Mouse (Mus musculus) mesoderm, embryonic 11.5 days (tissue): ENCODE measurements around the gene Tspan14.
A peak's percentile ranks its signal among the peaks of the same experiment; 100 is the strongest.

Experiments
- DNase-seq: peaks from one replicate; pipeline ENCODE4 v3.0.0-alpha.2; 2012; ENCODE audit warnings: low read depth, low spot score

Gene Tspan14

DNA sequence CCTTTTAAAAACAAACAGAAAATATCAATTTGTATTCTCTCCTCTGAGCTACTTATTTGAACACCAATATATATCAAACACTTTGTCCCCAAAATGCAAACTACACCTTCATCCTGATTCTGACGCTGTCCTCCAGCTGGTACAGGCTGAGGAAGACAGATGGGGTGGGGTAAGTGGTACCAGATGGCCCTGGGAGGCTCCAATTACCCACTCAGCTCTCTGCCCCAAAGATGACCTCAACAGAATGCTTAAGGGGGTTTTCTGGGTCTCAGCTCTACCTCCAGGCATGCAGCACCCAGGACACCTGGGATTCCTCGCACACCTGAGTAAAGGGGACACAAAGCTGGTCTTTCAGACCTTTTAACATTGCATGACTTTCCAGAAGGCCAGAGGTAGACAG is 13.9 kb downstream of the Tspan14 start:
- peak; percentile 73 for DNase-seq

DNA sequence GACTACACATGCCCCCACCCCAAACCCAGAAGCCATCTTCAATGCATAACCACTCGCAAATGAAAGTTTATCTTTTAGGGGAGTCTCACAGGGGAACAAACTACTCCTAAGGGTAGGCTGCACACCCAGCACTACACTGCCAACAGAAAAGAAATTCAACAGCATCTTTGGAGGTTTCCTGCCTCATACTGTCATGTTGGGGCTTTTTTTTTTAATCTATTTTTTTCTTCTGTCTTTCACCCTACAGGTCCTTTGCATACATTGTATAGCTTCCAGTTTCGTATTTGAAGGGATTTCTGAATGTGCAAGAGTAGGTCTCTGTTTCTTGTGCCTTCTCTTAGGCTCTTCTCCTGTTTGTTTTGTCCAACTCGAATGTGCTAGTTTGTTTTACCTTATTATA is 14.3 kb downstream of the Tspan14 start:
- DNase-seq = no peak

DNA sequence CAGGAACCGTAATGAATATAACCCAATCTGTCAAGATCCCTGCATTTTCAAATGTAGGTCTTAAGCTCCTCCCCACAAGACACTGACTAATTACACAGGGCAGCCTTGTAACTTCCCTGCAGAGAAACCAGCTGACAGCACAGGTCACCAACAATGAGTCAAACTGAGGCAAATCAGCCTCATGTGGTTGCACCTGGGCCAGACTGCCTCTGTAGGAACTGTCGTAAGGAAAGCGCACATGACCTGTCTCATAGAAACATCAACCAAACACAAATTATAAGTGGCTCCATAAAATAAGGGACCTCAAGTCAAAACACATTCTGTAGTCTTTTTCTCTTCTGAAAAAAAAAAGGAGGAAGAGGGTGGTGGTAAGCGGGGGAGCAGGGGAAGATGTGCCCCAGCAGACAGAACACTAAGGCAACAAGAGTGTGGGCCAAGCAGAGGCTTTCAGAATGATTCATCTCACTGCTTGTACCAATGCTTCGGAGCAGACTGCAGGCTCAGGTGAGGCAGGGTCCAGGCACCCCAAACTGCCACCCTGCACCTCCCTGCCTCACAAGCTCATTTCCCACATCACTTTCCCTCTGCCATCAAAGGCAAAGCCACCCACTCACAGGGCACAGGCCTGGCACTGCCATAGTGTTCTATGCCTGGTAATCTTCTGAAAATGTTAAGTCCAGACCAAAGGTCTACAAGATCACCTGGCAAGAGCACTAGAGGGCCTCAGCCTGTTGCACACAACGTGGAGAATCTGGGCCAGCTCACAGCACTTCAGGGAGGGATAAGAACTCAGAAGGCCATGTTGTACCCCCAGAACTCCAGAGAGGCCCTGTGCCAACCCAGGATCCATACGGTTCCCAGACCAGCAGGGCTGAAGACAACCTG is 16.6 kb downstream of the Tspan14 start:
- no peak for DNase-seq

DNA sequence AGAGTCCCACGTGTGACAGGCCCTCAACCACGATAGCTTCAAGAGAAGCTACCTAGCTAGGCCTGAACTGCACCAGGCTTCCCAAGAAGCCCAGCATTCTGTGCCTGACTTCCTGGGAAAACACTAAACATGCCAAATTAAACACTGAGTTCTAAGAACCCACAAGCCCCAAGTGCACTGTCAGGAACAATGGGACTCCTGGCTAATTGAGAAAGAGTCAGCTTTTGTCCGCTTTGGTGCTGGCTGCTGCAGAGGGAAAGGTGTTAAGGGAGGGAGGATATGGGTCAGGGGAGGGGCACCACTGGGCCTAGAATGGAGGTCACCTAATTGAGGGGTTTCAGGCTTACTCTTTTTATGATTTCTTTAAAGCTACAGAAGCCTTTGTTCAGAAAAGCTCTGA is 17.6 kb downstream of the Tspan14 start:
- no peak for DNase-seq

DNA sequence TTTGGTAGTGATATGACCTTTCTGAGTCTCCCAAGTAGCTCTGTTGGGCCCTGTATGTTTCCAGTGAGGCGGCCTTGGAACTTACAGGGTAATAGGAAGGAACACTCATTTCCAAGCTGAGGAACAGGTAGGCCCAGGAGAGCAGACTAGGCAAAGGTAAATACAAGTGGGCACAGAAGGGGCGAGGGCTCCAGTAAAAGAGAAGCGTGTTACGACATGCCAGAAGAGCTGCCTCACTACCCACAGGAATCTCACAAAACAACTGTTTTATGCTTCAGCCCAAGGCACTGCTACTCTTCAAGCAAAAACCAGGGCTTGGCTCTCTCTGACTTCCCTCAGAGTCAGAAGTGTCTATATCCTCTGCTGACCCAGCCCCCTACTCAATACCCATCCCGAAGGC is 18.1 kb downstream of the Tspan14 start:
- DNase-seq = no peak

DNA sequence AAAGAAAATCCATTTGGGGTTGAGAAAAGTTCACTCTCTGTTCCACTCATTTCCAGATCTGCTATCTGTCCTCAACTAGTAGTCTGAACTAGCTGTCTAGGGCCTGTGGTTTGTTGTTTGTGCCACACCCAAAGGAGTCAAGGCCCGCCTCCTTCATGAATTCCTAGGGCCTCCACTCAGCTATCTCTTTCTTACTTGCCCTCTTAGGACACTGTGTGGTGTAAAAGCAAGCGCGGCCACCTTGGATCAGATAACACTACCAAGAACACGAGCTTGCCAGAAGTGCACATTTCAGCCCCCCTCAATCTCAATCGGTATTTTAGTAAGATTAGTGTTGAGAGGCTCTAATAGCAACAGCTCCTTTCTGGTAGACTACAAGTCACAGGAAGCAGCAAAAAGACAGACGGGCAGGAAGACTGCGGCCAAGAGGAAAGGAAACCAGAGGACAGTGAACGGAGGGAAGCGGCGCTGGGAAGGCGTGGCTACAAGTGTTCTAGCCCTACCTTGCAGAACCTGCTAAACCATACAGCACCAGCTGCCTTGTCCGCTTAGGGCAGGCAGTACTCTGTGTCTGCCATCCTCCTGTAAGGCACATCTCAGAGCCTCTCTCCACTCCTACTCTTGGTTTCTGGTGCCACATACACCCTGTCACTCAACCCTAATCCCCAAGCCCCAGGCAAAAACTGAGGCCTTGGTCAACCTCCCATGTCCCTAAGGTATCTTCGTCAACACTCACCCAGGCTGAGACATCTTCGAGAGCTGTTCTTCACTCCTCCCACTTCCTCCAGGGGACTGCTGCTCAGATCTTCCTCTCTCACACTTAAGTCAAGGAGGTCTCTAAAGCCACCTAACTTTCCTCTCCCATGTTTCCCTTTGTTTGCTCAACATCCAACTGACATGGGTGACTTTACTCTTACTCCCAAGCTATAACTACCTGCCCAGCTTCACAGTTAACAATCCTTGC is 18.9 kb downstream of the Tspan14 start:
- DNase-seq = no peak

DNA sequence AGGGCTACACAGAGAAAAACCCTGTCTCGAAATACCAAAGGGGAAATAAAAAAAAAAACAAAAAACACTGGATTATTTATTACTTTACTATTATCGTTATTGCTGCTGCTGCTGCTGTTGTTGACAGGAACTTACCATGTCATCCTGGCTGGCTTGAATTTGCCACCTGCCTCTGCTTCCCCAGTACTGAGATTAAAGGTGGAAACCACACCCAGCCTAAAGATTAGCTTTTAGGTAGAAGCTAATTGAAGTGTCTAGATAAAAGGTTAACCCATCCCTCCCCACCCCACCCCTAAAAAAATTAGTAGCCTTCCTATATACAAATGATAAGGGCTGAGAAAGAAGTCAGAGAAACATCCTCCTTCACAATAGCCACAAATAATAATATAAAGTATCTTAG is 22.8 kb downstream of the Tspan14 start:
- no peak for DNase-seq

DNA sequence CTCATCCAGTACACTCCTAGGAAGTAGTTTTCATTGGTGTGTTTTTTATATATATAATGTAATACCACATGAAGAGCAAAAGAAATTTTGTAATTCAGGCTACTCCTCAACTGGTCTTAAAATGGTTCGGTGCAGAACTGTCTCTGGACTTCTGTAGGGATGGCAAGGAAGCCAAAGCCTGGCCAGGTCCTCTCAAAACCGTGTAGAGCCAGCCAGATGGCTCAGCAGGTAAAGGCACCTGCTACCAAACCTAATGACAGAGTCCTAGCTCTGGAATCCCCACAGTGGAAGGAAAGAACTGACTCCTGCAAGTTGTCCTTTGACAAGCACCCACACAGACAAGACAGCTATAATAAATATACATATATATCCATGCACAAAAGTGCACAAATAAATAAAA is 24.2 kb downstream of the Tspan14 start:
- no peak for DNase-seq

DNA sequence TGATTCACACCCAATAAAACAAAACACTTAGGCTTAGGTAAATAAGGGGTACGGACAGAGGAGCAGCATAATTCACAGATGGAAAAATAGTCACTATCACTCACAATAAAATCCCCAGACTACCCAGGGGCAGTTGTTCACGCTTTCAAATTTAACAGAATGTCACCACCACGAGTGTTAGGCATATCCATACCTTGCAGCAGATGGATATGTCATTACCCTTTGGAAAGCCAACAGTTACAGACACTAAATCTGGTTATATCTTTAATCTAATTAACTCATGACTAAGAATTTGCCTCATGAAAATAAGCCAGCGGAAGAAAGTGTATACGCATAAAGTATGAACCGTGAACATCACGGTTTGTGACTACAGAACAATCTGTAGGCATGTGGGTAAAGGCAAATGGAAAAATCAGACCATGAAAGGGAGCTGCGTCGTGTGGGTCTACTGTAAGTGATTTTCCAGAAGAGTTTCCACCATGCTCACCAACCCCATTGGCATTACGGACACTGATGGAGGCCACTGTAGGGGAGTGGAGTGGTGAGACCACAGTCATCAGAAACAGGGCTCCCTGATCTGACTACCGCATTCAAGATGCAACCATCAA is 28.1 kb downstream of the Tspan14 start:
- no peak for DNase-seq

DNA sequence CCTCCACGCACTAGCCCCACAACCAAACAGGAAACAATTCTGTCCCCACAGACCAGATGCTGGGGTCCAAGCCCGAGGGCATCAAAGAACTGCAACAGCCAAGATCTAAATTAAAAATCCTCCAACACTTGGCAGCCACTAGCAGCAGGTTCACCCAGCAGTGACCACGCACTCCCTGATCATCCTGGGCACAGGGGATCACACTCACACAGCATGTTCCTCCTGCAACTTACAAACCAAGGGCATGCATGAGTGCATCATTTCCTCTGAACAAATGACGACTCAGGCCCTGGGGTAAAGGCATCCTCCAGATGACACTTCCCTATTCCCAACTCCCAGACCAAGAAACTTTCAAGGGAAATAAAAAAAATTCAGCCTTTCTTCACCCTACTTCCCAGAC is 29.6 kb downstream of the Tspan14 start:
- DNase-seq = no peak

DNA sequence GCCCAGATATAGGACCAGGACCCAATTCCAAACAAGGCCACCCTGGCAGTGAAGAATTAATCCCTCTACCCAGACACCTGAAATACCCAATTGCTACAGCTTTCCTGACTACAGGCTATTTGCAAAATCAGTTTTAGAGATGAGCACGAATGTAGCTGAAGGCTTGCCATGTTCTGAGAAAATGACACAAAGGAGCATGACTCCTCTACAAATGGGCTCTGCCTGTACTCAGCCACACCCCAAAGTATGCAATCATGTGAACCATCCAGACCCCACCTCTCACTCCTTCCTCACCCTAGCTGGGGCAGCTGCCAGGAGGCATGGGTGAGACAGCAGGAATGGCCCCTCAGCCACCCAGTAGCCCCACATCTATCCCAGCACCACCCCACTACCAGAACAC is 31.1 kb downstream of the Tspan14 start:
- DNase-seq = no peak

DNA sequence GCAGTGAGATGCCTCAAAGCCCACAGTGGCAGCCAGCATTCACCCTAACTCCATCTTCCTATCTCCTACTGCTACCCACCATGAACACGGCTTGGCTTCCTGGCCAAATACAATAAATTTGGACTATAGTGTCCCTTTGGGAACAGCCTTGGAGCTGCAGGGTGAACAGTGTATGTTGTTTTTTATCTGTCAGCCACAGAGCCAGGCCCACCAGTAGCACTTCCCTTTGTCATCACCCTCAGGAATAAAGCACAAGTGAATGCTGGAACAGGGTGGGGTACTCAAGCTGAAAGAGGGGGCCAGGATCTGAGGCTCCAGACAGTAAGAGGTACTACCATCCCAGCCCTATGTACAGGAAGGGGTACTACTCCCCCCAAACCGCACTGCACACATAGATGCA is 31.6 kb downstream of the Tspan14 start:
- DNase-seq = no peak

DNA sequence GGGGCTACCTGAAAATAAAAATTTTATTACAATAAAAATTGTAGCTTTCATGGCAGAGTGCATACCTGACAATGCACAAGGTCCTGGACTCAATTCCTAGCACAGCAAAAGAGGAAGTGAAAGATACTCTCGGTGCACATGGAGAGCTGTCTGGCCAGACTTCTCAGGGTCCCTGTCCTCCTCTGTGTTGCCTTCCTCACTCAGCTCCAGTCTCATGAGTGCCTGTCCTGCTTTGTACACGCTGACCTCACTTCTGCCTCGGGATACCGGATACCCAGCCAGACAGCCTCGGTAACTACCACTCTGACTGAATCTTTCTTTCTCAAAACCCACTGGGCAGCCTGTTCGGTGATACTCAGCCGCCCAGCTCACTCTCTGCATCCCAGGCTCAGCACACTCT is 33.3 kb downstream of the Tspan14 start:
- DNase-seq = no peak

DNA sequence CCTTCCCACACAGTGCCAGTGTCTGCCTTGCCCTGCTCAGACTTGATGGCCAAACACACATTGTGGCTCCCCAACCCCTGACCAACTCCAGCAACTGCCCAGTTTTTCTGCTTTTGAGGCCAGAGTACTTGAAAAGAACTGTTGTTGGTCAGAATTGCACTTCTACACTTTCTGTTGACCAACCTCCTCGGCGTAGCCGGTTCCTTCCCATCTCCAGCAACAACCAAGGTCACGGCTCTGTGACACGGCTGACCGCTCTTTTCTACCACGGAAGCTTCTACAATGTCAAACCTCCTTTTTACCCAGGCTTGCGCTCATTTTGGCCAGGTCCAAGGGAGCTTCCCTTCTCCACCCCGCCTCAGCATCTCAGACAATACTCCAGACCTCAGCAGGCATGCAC is 34.4 kb downstream of the Tspan14 start:
- DNase-seq = no peak

DNA sequence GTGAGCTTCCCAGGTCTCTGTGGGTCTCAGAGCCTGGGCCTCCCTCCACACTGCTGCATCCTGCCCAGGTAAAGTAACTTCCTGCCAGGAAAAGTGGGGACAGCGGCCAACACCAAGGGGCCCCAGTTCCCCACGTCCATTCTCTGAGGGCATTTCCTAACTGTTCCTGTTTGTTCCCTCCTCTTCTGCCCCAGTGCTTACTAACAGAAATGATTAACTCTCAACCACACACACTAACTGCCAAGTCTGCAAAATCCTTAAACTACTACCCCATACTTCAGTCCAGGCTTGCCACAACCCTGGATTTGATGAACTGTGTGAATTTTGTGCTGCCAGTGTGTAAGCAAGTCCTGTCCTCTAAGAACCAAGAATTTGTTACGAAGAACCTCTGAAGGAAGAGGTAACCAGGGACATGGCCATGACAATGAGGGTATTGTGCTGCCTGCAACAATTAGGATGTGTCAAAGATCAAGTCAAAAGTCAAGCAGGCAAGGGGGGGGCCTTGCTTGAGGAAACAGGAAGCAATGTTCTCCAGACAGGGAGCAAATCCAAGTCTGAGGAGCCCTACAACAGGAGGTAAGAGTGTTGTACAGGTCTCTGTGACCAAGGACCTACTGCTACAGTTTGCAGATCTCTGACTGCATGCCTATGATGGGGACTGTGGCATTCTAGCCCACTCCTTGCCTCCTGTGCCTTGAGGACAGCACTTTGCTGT is 35.3 kb downstream of the Tspan14 start:
- DNase-seq = no peak

DNA sequence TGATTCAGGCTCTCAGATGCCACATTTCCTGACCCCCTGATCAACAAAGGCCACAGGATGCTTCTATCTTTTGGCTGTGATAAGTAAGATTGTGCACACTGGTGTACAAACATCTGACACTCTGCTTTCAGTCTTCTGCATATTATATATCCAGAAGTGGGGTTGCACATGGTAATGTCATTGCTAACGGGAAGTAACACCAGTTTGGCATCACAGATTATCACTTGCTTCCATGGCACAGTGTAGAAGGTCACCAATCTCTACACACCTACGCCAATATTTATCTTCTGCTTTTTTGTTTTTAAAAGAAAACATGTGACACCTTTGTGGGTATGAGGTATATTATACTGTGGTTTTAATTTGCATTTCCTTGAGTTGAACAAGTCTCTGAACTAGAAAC is 36.7 kb downstream of the Tspan14 start:
- DNase-seq = no peak

DNA sequence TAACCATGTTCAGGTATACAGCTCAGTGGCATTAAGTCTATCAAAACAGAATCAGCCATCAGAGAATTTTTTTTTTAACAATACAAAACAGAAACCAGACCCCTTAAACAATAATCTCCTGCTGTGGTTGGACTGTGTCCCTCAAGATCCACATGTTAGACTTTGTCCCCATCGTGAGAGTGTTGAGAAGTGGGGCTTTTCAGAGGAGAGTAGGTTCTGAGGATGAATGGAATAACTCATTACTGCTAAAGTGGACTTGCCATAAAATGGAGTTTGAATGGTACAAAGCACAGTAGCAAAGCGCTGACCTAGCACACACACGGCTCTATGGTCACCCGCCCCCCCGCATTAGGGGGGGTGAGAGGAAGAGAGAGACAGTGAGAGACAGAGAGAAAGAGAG is 37.7 kb downstream of the Tspan14 start:
- no peak for DNase-seq

DNA sequence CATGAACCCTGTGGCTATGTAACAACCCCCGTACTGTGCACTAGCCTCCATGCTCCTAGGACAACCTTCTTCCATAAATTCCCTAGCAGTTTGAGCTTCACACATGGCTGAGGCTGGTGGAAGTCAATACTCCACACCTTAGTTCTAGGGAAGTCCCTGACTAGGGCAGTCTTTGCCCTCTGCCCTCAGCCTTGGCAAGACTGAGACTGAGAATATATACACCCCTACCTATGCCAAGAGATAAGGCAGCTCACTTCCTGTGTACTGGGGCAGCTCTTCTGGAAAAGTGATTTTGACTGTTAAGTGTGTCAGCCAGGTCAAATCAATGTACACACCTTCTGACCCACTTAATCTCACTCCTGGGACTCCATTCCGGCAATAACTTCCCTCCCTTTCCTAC is 39.6 kb downstream of the Tspan14 start:
- no peak for DNase-seq

DNA sequence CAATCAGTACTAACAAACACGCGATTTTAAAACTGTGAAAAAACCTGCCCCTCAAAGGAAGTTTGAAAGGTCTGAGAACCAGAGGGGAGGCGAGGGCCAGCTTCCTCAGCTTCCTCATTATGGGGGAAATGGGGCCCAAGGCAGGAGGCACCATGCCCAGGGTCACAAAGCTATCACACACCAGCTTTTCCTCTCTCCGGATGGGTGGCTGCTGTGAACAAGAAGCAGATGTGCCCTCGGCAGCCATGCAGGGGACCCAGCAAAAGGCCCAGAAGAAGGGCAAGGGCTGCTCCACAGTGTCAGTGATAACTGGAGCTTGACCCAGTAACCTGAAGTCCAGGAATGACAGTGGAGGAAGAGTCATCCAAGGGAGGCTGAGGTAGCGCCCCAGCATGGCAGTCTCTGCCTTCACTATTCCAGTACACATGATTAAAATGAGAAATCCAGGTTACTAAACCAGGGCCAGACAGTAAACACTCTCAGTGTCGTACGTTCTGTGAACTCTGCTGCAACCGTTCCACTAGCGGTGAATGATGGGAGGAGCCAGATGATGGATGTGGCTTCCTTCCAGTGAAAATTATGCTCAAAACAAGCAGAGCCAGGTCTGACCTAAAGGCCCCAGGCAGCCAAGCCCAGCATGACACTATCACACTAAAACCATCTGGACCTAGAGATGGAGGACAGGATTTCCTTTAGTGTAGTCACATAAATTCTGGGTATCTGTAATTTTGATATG is 42.1 kb downstream of the Tspan14 start:
- DNase-seq = peak; percentile 56

DNA sequence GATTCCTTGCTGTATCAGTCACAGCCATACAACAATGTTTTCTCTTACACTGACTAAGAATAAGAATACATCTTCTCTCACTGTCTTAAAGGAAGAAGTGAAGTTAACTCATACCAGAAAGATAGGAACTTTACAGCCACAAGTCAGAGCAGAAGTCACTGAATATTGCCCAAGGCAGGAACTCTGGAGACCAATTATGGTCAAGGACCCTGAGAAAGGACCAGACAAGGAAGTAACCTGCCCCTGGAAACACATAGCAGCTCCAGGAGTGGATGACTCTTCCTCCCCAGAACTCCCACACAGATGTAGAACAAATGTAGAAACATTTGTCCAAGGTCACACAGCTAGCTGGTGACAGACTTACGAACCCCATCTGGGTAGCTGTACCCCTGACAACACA is 45.4 kb downstream of the Tspan14 start:
- DNase-seq = no peak

DNA sequence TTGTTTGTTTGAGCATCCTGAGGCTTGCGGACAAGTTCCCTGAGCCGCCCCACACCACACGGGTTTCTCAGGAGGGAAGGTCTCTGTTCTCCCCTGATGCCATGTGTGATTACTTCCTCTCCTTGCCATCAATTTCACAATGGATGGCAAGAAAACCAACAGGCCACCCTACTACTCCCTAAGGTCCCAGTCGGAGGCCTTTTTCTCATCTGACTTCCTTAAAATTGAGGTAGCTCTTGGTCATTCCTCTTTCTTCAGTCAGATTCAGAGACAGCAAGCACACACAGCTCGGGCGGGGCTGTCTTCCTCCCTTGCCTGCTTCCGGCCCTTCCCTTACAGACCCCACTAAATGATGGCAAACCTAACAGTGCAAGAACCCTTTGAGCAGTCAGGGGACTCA is 47.1 kb downstream of the Tspan14 start:
- DNase-seq = no peak
